Comparison of ENCODE assay signal across 8 mouse cellular contexts in the genomic region with DNA sequence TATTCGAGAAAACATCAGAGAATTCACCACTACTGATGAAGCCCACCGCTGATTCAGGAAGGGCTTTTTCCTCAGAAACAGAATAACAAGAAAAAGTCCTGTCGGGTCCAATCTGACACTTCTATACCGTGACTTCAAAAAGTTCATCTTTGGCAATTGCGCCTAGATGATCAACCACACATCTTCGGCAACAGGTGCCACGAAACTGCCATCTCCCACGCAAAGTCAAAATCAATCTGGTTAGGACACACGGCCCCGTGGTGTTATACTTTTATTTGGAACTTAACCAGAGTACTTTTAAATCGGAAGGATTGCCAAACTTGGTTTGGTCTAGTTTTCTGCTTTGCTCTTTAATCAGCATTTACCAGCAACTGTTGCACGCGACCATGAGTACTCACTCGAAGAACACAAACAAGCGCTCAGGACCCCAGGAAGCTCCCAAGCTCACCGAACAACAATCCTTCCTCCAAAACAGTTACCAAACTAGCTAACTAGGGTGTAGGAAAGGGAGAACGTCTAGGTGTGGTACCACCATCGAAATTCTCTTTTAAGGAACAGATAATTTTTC. TPM values are rescaled to one million over a fixed set of nuclear protein-coding genes. Genes with fewer than 3 reads are reported as not detected.
DNase-seq lines count a peak whose midpoint lies in the region; ATAC-seq and TF ChIP-seq lines count a peak whose summit lies in the region.

No protein-coding gene starts in this region.

- peak overlapping the region; percentile 82 for H3K4me2 ChIP-seq in heart, embryonic 15.5 days
- H3K4me2 ChIP-seq in hindbrain, embryonic 15.5 days, result peak overlapping the region; percentile 80
- H3K4me2 ChIP-seq in midbrain, embryonic 14.5 days (ENCODE audit: low read length), result peak overlapping the region; percentile 88

- H3K4me3 ChIP-seq in heart, embryonic 15.5 days, result peak overlapping the region; percentile 73
- peak overlapping the region; percentile 66 for H3K4me3 ChIP-seq in bone marrow, adult 2 months (replicated peaks; ENCODE audit: control insufficient read depth, low read depth, low read length)
- peak overlapping the region; percentile 68 for H3K4me3 ChIP-seq in hindbrain, embryonic 15.5 days
- peak overlapping the region; percentile 77 for H3K4me3 ChIP-seq in midbrain, embryonic 14.5 days (replicated peaks; ENCODE audit: low read depth, low read length)

- 2% methylated on average over 18 of the region's 18 CpGs for WGBS in heart, embryonic 15.5 days
- under 1% methylated on average over 18 of the region's 18 CpGs for WGBS in bone marrow, adult 2 months
- 2% methylated on average over 18 of the region's 18 CpGs for WGBS in hindbrain, embryonic 15.5 days
- 1% methylated on average over 18 of the region's 18 CpGs for WGBS in midbrain, embryonic 14.5 days

- H3K27ac ChIP-seq in heart, embryonic 15.5 days, result peak overlapping the region; percentile 90
- no peak overlapping the region for H3K27ac ChIP-seq in bone marrow, adult 2 months (ENCODE audit: control insufficient read depth, insufficient read depth, low read depth, low read length, poor library complexity)
- H3K27ac ChIP-seq in hindbrain, embryonic 15.5 days (replicated peaks), result peak overlapping the region; percentile 97
- H3K27ac ChIP-seq in midbrain, embryonic 14.5 days (replicated peaks; ENCODE audit: low read depth, low read length), result no peak overlapping the region

- intact Hi-C loops in heart, postnatal 36 days (cut with DNase I), result no loop called here

- H3K9me3 ChIP-seq in heart, embryonic 15.5 days (replicated peaks), result no peaks in the 10 kb centered on the region
- no peaks in the 10 kb centered on the region for H3K9me3 ChIP-seq in hindbrain, embryonic 15.5 days
- no peaks in the 10 kb centered on the region for H3K9me3 ChIP-seq in midbrain, embryonic 14.5 days (ENCODE audit: control insufficient read depth, low read length)

- no peak for TF ChIP-seq CTCF in bone marrow, adult 2 months (IDR thresholded peaks at IDR 0.05; ENCODE audit: control insufficient read depth, insufficient read depth, low read length)

- no peak for DNase-seq in heart, postnatal 36 days
- DNase-seq in midbrain, embryonic 14.5 days, result peak; percentile 54
- no peak for DNase-seq in ovary, adult 18-20 months (ENCODE audit: low spot score)
- no peak for DNase-seq in adrenal gland, postnatal 4 days (ENCODE audit: low spot score in 2 of 2)
- DNase-seq in cerebellum, postnatal 4 days (ENCODE audit: low spot score in 2 of 2), result no peak

- no peak for ATAC-seq in heart, embryonic 15.5 days (replicated peaks; ENCODE audit: insufficient number of reproducible peaks, insufficient read depth, low FRiP score, low read depth)
- ATAC-seq in hindbrain, embryonic 15.5 days (ENCODE audit: low FRiP score, low read depth), result no peak
- no peak for ATAC-seq in midbrain, embryonic 14.5 days (ENCODE audit: low FRiP score, low TSS enrichment)

- no peaks in the 10 kb centered on the region for H3K36me3 ChIP-seq in heart, embryonic 15.5 days
- no peaks in the 10 kb centered on the region for H3K36me3 ChIP-seq in hindbrain, embryonic 15.5 days
- H3K36me3 ChIP-seq in midbrain, embryonic 14.5 days (ENCODE audit: control insufficient read depth, insufficient read depth, low read length), result no peaks in the 10 kb centered on the region

- H3K9ac ChIP-seq in heart, embryonic 15.5 days, result peak overlapping the region; percentile 99
- peak overlapping the region; percentile 98 for H3K9ac ChIP-seq in hindbrain, embryonic 15.5 days
- peak overlapping the region; percentile 99 for H3K9ac ChIP-seq in midbrain, embryonic 14.5 days (replicated peaks; ENCODE audit: low read length)

- no peak for TF ChIP-seq POLR2A in bone marrow, adult 2 months (IDR thresholded peaks at IDR 0.05; ENCODE audit: borderline replicate concordance, control insufficient read depth, low read depth, low read length)

- H3K4me1 ChIP-seq in heart, embryonic 15.5 days (replicated peaks), result peaks cover 24% of the 10 kb centered on the region
- H3K4me1 ChIP-seq in bone marrow, adult 2 months (ENCODE audit: control insufficient read depth, insufficient read depth, low read length), result no peaks in the 10 kb centered on the region
- H3K4me1 ChIP-seq in hindbrain, embryonic 15.5 days (replicated peaks), result peaks cover 37% of the 10 kb centered on the region
- peaks cover 19% of the 10 kb centered on the region for H3K4me1 ChIP-seq in midbrain, embryonic 14.5 days (ENCODE audit: control insufficient read depth, insufficient read depth, low read length)

- no peaks in the 10 kb centered on the region for H3K27me3 ChIP-seq in heart, embryonic 15.5 days
- H3K27me3 ChIP-seq in hindbrain, embryonic 15.5 days, result no peaks in the 10 kb centered on the region
- no peaks in the 10 kb centered on the region for H3K27me3 ChIP-seq in midbrain, embryonic 14.5 days (ENCODE audit: control insufficient read depth, insufficient read depth, low read length)

RNA-seq across cellular contexts. Expression of a gene that starts 1.6 kb away (rescaled TPM):
- polyA plus RNA-seq in heart, embryonic 15.5 days (2015; fragmentation: Nextera tagmentation; extraction: Ambion mirVana), result 16.1 and 18.9 TPM in 2 replicates
- 10 to 100 TPM; 25.9 to 27.7 TPM for total RNA-seq in heart, postnatal 36 days (2021)
- polyA plus RNA-seq in bone marrow, adult 2 months (2011; ENCODE audit: insufficient read depth, insufficient read length, low replicate concordance, missing spikeins), result 37.4 and 43.4 TPM in 2 replicates
- polyA plus RNA-seq in hindbrain, embryonic 15.5 days (2015; fragmentation: Nextera tagmentation; extraction: Ambion mirVana), result 27.1 and 32.9 TPM in 2 replicates
- 40.4 and 46.9 TPM in 2 replicates for polyA plus RNA-seq in midbrain, embryonic 14.5 days (2014; fragmentation: Nextera tagmentation; extraction: Ambion mirVana)
- 10 to 100 TPM; 51.6 to 55.4 TPM for total RNA-seq in adrenal gland, postnatal 4 days (2021)

RNA-seq across cellular contexts. Expression of a gene that starts 58.9 kb away (rescaled TPM):
- 39.3 and 42.2 TPM in 2 replicates for polyA plus RNA-seq in heart, embryonic 15.5 days (2015; fragmentation: Nextera tagmentation; extraction: Ambion mirVana)
- 10 to 100 TPM; 17.1 to 19.3 TPM for total RNA-seq in heart, postnatal 36 days (2021)
- 8.4 and 27.2 TPM in 2 replicates for polyA plus RNA-seq in bone marrow, adult 2 months (2011; ENCODE audit: insufficient read depth, insufficient read length, low replicate concordance, missing spikeins)
- polyA plus RNA-seq in hindbrain, embryonic 15.5 days (2015; fragmentation: Nextera tagmentation; extraction: Ambion mirVana), result 46.0 and 46.1 TPM in 2 replicates
- polyA plus RNA-seq in midbrain, embryonic 14.5 days (2014; fragmentation: Nextera tagmentation; extraction: Ambion mirVana), result 43.3 and 57.7 TPM in 2 replicates
- 10 to 100 TPM; 27.0 to 27.3 TPM for total RNA-seq in adrenal gland, postnatal 4 days (2021)

Comparison
In these comparisons a context has a peak if more than half of its experiments do, and no peak if none do; other contexts are left out.
1. H3K27ac ChIP-seq: peak in heart, embryonic 15.5 days (single experiment) and hindbrain, embryonic 15.5 days (single experiment); none in bone marrow, adult 2 months (single experiment) and midbrain, embryonic 14.5 days (single experiment).
2. Peak in every context shown above with its lines, with median percentiles within 50 percentile points of each other: H3K4me2 ChIP-seq, H3K4me3 ChIP-seq and H3K9ac ChIP-seq.